Mouse (Mus musculus): Measurements from ENCODE around the gene Cyp2a4.
"Not testable (repeated sequence)": the region's sequence is repeated elsewhere in the genome, so short reads cannot be mapped to it uniquely, and the experiment has no call there.

Gene Cyp2a4

GRCm38 (mm10) chr7:26306926-26307325, at the start of gene Cyp2a4:
Cyp2a4 (plus strand) TSS chr7:26307169.
- not testable (repeated sequence) for DNase-seq (ENCODE audit: low read depth in 2 of 2, low spot score in 2 of 2)

- not testable (repeated sequence) for DNase-seq (ENCODE audit: low read depth in 2 of 2, low spot score in 2 of 2)
These were observed 46.9 kb upstream of the Cyp2a4 start, which contains the start of gene Vmn1r184 for GRCm38 (mm10) chr7:26260034-26260433. Vmn1r184 (plus strand) TSS chr7:26260334.

GRCm38 (mm10) chr7:26303429-26304166, 3.4 kb upstream of the Cyp2a4 start:
- not testable (repeated sequence) for DNase-seq (ENCODE audit: low read depth in 2 of 2, low spot score in 2 of 2)

GRCm38 (mm10) chr7:26311786-26312185, 4.8 kb downstream of the Cyp2a4 start:
- DNase-seq (ENCODE audit: low read depth in 2 of 2, low spot score in 2 of 2) = not testable (repeated sequence)

GRCm38 (mm10) chr7:26315194-26315593, 8.2 kb downstream of the Cyp2a4 start:
- DNase-seq (ENCODE audit: low read depth in 2 of 2, low spot score in 2 of 2) = not testable (repeated sequence)

GRCm38 (mm10) chr7:26315809-26316208, 8.8 kb downstream of the Cyp2a4 start:
- DNase-seq (ENCODE audit: low read depth in 2 of 2, low spot score in 2 of 2) = not testable (repeated sequence)

- not testable (repeated sequence) for DNase-seq (ENCODE audit: low read depth in 2 of 2, low spot score in 2 of 2)
These were observed 13.4 kb downstream of the Cyp2a4 start for GRCm38 (mm10) chr7:26320361-26320760.

GRCm38 (mm10) chr7:26350177-26350576, 43.2 kb downstream of the Cyp2a4 start:
- DNase-seq (ENCODE audit: low read depth in 2 of 2, low spot score in 2 of 2) = not testable (repeated sequence)

GRCm38 (mm10) chr7:26352258-26352657, 45.3 kb downstream of the Cyp2a4 start:
- DNase-seq (ENCODE audit: low read depth in 2 of 2, low spot score in 2 of 2) = not testable (repeated sequence)

GRCm38 (mm10) chr7:26356719-26357118, 49.8 kb downstream of the Cyp2a4 start:
- DNase-seq (ENCODE audit: low read depth in 2 of 2, low spot score in 2 of 2) = not testable (repeated sequence)

Measured in CD8-positive naive resting alpha-beta T cell, adult 2 months (primary cell).